Mouse (Mus musculus) neural tube, embryonic 11.5 days (tissue): ENCODE measurements around the gene Frem2. TPM values are rescaled to one million over a fixed set of nuclear protein-coding genes. Genes with fewer than 3 reads are reported as not detected.

Experiments used
- ATAC-seq: fragments of 200-750 bp; cut with Nextera tagmentation; 2 replicates; pipeline ENCODE4 v1.8.0; 2017; ENCODE audit warnings: moderate number of reproducible peaks, mild to moderate bottlenecking, moderate TSS enrichment, moderate library complexity; ENCODE audit not compliant: insufficient read depth, low FRiP score, low TSS enrichment
- DNase-seq: peaks from one replicate; pipeline ENCODE4 v3.0.0-alpha.2; 2015; ENCODE audit warnings: low spot score
- H3K27ac ChIP-seq: fragments of 300-500 bp; sonication (generic); 2 replicates; pipeline ENCODE4 v1.5.1; 2014; ENCODE audit warnings: low read depth, mild to moderate bottlenecking, low read length
- H3K27me3 ChIP-seq: fragments of 300-500 bp; sonication (generic); 2 replicates; pipeline ENCODE4 v1.6.1; 2014; ENCODE audit warnings: mild to moderate bottlenecking, low read length, mixed read lengths; ENCODE audit not compliant: control insufficient read depth, insufficient read depth
- H3K36me3 ChIP-seq: fragments of 300-500 bp; sonication (generic); 2 replicates; pipeline ENCODE4 v1.6.1; 2014; ENCODE audit warnings: mild to moderate bottlenecking, low read length, moderate library complexity, mixed read lengths; ENCODE audit not compliant: control insufficient read depth, insufficient read depth
- H3K4me1 ChIP-seq: fragments of 300-500 bp; sonication (generic); 2 replicates; pipeline ENCODE4 v1.6.1; 2014; ENCODE audit warnings: low read length, mixed read lengths; ENCODE audit not compliant: control insufficient read depth, insufficient read depth
- H3K4me2 ChIP-seq: fragments of 300-500 bp; sonication (generic); 2 replicates; pipeline ENCODE4 v1.6.1; 2014; ENCODE audit warnings: low read depth, mild to moderate bottlenecking, moderate library complexity
- H3K4me3 ChIP-seq: fragments of 300-500 bp; sonication (generic); 2 replicates; pipeline ENCODE4 v1.5.1; 2014; ENCODE audit warnings: low read depth, low read length
- H3K9ac ChIP-seq: fragments of 300-500 bp; sonication (generic); 2 replicates; pipeline ENCODE4 v1.6.1; 2014; ENCODE audit warnings: mild to moderate bottlenecking, low read length
- H3K9me3 ChIP-seq: fragments of 300-500 bp; sonication (generic); 2 replicates; pipeline ENCODE4 v1.6.1; 2016; ENCODE audit warnings: low read length; ENCODE audit not compliant: control insufficient read depth
- WGBS: fragments of 180-500 bp; shearing (Covaris S2); extraction: QIAGEN DNeasy Blood & Tissue Kit; methylation state at CpG from one replicate; pipeline ENCODE4 v1.1.7; 2014; 5-methylcytosine and 5-hydroxymethylcytosine counted together
- polyA plus RNA-seq: library from polyadenylated mRNA; unstranded; fragments of >200 nt; fragmentation: Nextera tagmentation; extraction: Ambion mirVana; gene quantifications from 2 replicates; pipeline ENCODE4 v1.2.1, GENCODE M21; 2014

Gene Frem2
- polyA plus RNA-seq, 1 experiment from 2014 or later: 3.5 TPM

DNA sequence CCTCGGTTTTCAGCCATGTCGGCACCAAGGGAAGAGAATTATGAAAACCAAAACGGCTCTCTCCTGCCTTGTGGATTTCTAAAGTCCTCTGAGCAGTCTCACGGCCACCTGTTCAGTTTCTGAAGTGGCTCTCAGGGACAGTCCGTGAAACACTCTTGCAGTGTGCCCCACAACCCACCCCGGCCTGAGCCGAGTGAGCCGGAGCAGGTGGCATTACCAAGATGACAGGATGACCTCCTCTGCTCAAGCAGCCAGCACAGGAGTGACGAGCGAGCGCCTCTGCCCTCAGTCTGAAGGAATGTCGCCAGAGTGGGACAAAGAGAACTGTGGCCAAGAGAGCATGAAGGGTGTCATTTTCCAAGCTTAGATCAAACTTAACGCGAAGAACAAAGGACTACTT is 26.0 kb downstream of the Frem2 start:
- Histone ChIP-seq H3K4me1 (no peaks in the 10 kb centered on the region), H3K27ac (no peak overlapping the region), H3K4me2 (no peak overlapping the region), H3K27me3 (no peaks in the 10 kb centered on the region), H3K9ac (no peak overlapping the region), H3K4me3 (no peak overlapping the region), H3K9me3 (no peaks in the 10 kb centered on the region), H3K36me3 (no peaks in the 10 kb centered on the region)
- ATAC-seq (no peak), DNase-seq (no peak)
- WGBS: 80% methylated on average over 14 of the region's 14 CpGs

DNA sequence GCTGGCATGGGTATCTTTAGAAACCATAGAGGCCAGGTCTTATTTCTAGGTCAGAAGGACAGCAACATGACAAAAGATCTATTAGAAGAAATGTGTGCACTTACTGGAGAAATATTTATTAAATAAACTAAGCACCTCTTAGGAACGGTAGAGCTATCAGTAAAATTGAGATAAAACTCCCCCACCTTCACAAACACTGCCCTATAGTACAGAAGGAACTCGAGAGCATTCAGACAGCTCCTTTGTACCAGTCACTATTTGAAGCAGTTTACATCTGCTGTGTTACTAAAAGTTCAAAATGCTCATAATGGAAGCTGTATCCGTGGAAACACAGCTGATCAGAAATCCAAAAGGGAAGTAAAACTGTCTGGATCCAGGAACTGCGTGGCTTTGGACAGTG is 26.5 kb downstream of the Frem2 start:
- Histone ChIP-seq H3K9ac (no peak overlapping the region), H3K4me2 (no peak overlapping the region), H3K36me3 (no peaks in the 10 kb centered on the region), H3K4me1 (no peaks in the 10 kb centered on the region), H3K27ac (no peak overlapping the region), H3K9me3 (no peaks in the 10 kb centered on the region), H3K4me3 (no peak overlapping the region), H3K27me3 (no peaks in the 10 kb centered on the region)
- WGBS: 81% methylated on average over 4 of the region's 4 CpGs
- no peak for ATAC-seq
- no peak for DNase-seq

DNA sequence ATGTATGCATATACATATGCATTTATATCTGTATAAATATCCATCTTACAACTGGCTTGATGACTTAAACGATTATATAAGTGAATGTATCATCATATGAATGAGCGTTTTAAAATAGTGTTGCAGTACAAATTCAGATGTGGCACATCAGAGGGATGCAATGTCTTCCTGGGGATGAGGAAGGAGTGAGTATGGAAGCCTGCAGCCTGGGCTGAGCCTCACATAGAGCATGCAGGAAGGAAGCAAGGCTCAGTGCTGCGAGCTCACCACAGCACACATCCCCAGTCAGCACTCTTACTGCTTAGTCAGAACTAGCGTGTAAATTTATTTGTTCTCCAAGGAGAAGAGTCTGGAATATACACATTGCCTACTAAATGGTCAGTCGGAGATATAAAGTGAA is 27.2 kb downstream of the Frem2 start:
- Histone ChIP-seq H3K27me3 (no peaks in the 10 kb centered on the region), H3K27ac (no peak overlapping the region), H3K9ac (no peak overlapping the region), H3K9me3 (no peaks in the 10 kb centered on the region), H3K4me1 (no peaks in the 10 kb centered on the region), H3K36me3 (no peaks in the 10 kb centered on the region), H3K4me2 (no peak overlapping the region), H3K4me3 (no peak overlapping the region)
- WGBS: 89% methylated on average over 5 of the region's 5 CpGs
- DNase-seq: no peak
- ATAC-seq: no peak

DNA sequence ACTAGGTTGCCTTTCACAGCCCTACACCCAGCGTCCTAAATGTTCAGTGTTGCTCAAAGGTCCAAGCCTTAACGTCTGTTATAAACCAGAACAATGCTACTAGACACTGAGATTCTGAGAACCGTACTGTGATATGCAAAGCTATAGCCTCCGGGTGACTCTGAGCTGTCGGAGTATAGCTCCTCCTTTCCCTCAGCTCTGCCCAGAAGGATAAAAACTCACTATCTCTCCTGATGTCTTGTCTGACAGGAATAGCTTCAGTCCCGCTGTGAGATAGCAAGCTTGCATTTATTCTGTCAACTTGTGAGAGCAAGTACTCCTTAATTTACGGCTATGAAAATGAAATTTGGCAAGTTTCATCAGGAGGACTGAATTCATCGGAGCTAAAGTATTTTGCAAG is 33.9 kb downstream of the Frem2 start:
- DNase-seq (no peak), ATAC-seq (no peak)
- Histone ChIP-seq H3K4me3 (no peak overlapping the region), H3K9ac (no peak overlapping the region), H3K4me2 (no peak overlapping the region), H3K4me1 (no peaks in the 10 kb centered on the region), H3K27me3 (no peaks in the 10 kb centered on the region), H3K36me3 (no peaks in the 10 kb centered on the region), H3K9me3 (no peaks in the 10 kb centered on the region), H3K27ac (no peak overlapping the region)
- WGBS: 86% methylated on average over 8 of the region's 8 CpGs

DNA sequence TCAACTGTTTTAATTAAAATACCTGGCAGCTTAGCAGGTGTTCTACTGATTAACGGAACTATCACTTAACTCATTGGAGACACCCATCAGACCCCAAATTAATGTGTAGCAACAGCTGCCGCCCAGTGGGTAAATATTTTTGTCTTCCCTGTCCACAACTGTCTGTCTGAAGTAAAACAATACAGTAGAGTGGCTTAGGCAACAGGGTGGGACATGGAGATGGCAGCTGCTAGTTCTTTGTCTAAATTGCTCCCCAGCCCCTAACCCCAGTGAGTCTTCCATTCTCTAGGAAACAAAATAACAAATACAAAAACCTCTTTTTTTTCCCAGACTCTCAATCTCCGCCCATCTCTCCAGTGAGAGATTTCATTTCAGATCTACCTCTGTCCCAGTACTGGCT is 36.2 kb downstream of the Frem2 start:
- 76% methylated on average over 3 of the region's 3 CpGs for WGBS
- Histone ChIP-seq H3K4me2 (no peak overlapping the region), H3K36me3 (no peaks in the 10 kb centered on the region), H3K4me1 (no peaks in the 10 kb centered on the region), H3K27ac (no peak overlapping the region), H3K9ac (no peak overlapping the region), H3K9me3 (no peaks in the 10 kb centered on the region), H3K4me3 (no peak overlapping the region), H3K27me3 (no peaks in the 10 kb centered on the region)
- ATAC-seq (no peak), DNase-seq (no peak)

DNA sequence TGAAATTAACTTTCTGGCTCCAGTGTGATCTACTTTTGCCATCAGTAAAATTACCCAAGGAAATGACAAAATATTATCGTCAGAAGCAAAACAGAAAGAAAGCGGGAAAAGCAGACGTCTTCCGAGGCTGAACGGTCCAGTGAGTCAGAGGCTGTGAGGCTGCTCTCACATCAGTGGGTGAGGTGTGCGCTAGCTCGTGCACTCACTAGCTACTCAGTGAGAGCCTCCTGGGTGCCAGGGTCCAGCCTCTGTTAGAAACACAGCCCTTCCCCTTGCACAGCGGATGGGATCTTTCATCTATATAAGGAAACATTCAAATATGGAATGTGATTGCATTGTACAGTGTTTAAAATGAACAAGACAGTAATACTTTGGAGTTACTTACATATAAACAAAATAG is 36.8 kb downstream of the Frem2 start:
- no peak overlapping the region for H3K4me2 ChIP-seq
- H3K27ac ChIP-seq: no peak overlapping the region
- no peaks in the 10 kb centered on the region for H3K27me3 ChIP-seq
- ATAC-seq: no peak
- H3K9ac ChIP-seq: no peak overlapping the region
- DNase-seq: no peak
- H3K4me1 ChIP-seq: no peaks in the 10 kb centered on the region
- no peaks in the 10 kb centered on the region for H3K9me3 ChIP-seq
- 94% methylated on average over 8 of the region's 8 CpGs for WGBS
- H3K36me3 ChIP-seq: no peaks in the 10 kb centered on the region
- no peak overlapping the region for H3K4me3 ChIP-seq

DNA sequence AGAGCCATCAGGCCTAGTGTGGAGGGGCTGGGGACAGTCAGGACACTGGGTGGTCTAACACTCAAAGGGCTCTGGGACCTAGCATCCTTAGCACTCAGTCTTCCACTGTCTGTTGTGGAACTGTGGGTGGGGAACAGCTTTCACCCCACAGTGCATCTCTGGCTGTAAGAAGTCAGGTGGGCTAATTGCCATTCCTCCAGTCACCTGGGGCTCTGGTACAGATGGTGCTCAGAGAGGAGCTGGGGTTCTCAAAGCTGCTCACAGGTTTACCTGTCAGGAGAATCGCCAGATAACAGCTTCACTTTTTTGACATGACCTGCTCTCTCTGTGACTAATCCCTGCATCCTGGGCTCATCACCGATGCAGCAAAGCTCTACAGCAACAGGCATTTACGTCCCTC is 46.0 kb downstream of the Frem2 start:
- no peaks in the 10 kb centered on the region for H3K4me1 ChIP-seq

DNA sequence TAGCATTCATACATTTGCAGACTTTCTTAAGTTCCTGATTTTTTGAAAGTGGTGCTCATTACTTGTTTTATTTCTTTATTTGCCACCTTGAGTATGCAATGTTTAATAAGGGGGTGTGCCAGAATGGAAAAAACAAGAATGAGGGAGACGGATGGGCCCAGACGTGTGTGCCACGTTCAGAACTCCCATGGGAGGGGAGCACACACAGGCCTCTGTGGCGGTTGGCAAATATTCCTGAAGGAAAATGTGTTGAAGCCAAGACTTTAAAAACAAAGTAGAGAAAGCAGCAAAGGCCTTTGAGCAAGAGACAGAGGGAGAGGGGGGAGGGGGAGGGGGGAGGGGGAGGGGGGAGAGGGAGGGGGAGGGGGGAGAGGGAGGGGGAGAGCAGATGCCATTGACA is 47.3 kb downstream of the Frem2 start:
- Histone ChIP-seq H3K9me3 (no peaks in the 10 kb centered on the region), H3K36me3 (no peaks in the 10 kb centered on the region), H3K4me3 (no peak overlapping the region), H3K27me3 (no peaks in the 10 kb centered on the region), H3K4me2 (no peak overlapping the region), H3K9ac (no peak overlapping the region), H3K27ac (no peak overlapping the region), H3K4me1 (no peaks in the 10 kb centered on the region)
- ATAC-seq: no peak
- no peak for DNase-seq
- 70% methylated on average over 4 of the region's 4 CpGs for WGBS

More for the DNA sequence above, 46.0 kb downstream of the Frem2 start:
- no peak for ATAC-seq
- 89% methylated on average over 3 of the region's 3 CpGs for WGBS
- Histone ChIP-seq H3K36me3 (no peaks in the 10 kb centered on the region), H3K27me3 (no peaks in the 10 kb centered on the region), H3K27ac (no peak overlapping the region), H3K9ac (no peak overlapping the region), H3K4me2 (no peak overlapping the region), H3K4me3 (no peak overlapping the region), H3K9me3 (no peaks in the 10 kb centered on the region)
- DNase-seq: no peak

DNA sequence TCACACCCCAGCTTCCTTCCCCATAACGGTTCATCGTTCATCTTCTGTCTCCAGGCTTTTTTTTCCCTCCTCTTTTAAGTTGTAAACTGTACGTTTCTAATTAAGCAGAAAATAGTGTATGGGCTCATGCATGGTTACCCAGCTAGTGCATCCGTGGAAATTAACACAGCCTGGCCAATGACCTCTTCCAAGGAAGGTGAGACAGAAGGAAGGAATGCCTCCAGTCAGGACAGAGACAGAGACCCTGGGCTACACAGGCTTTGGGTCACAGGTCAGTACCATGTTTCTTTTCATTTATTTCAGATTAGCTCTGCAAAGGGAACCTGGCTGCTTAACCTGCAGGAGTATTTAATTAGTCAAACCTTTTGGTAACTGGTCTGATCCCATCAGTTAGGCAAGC is 57.0 kb downstream of the Frem2 start:
- Histone ChIP-seq H3K36me3 (no peaks in the 10 kb centered on the region), H3K27ac (no peak overlapping the region), H3K27me3 (no peaks in the 10 kb centered on the region), H3K4me1 (no peaks in the 10 kb centered on the region; the same call in 1 of the 2 replicates), H3K4me3 (no peak overlapping the region), H3K9me3 (no peaks in the 10 kb centered on the region), H3K4me2 (no peak overlapping the region), H3K9ac (no peak overlapping the region)
- ATAC-seq (no peak), DNase-seq (no peak)
- 59% methylated on average over 4 of the region's 4 CpGs for WGBS
